Mouse (Mus musculus) cerebellum, postnatal 36 days (tissue): ENCODE data around the gene Zfp385c.
"Not testable (repeated sequence)": the region's sequence is repeated elsewhere in the genome, so short reads cannot be mapped to it uniquely, and the experiment has no call there.

Source experiments
- DNase-seq, 2 experiments: peaks; one replicate each; pipeline ENCODE4 v3.0.0; 2021 to 2022; ENCODE audit warnings: mixed read lengths in 2 of 2

Gene Zfp385c

GRCm38 (mm10) chr11:100622714-100623113 lies 69.5 kb downstream of the Zfp385c start:
- DNase-seq = peak; percentile 96 to 97

DNA sequence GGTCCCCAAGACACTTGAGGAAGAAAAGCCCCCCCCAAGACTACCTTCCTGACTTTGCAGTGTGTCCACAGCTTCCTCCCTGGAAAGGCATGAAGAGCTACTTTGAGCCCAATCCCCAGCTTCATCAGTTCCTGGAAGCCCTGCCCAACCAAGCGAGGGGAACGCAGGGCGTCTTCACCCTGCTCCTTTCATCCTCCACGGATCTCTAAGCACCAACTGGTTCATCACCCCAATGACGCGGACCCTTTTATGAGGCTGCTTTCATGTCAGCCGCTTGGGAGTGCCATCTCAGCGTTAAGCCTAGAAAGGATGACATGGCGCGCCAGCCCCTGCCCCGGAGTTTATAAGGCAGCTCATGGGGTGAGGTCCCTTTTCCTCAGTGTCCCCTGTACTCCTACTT lies 72.3 kb downstream of the Zfp385c start, which contains the start of gene Dnajc7:
Dnajc7 (minus strand) TSS at position 187 of the 400 bp plus-strand sequence.
- DNase-seq = peak in 1 of 2 experiments; percentile 23

- peak; percentile 93 to 95 for DNase-seq
Measured at GRCm38 (mm10) chr11:100619485-100619975, 72.7 kb downstream of the Zfp385c start.

- DNase-seq = no peak
Measured at GRCm38 (mm10) chr11:100618761-100619484, 73.3 kb downstream of the Zfp385c start, which contains the start of gene Nkiras2. Gene Nkiras2 (plus strand): TSS chr11:100619244.

GRCm38 (mm10) chr11:100617480-100617879 lies 74.8 kb downstream of the Zfp385c start:
- DNase-seq = no peak

GRCm38 (mm10) chr11:100616836-100617235 lies 75.4 kb downstream of the Zfp385c start:
- not testable (repeated sequence) for DNase-seq

DNA sequence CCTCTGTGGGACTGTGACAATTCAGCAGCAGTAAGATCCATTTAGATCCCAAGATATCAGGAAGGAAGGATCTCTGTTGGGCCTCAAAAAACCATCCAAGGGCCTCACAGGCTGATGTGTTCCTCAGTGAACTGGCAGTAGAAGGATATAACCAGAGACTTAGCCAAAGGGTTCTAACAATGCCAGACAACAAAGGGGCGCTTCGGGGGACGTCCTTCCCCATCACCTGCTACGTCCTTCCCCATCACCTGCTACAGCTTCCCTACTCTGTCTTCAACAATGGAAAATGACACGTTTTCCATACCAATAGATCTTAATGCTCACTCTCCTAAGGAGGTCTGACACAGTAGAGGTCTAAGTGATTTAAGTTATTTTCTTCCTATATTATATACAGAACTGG lies 75.9 kb downstream of the Zfp385c start:
- DNase-seq = no peak

DNA sequence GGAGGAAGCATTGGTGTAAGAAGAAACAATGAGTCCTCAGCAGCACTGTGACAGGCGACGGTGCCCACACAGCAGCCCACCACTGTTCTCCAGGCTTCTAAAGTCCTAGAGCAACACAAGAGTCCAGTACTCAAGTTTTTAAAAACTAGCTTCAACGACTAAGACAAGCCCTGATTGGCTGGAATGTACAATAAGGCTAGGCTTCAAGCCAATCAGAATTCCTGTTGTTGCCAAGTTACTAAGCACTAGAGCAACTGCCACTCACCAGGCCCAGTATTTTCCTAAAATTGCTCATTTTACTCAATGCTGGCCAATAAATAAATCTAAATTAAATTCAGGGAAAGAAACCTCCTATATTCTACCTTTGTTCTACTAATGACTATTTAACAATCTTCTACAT lies 79.0 kb downstream of the Zfp385c start:
- no peak for DNase-seq

DNA sequence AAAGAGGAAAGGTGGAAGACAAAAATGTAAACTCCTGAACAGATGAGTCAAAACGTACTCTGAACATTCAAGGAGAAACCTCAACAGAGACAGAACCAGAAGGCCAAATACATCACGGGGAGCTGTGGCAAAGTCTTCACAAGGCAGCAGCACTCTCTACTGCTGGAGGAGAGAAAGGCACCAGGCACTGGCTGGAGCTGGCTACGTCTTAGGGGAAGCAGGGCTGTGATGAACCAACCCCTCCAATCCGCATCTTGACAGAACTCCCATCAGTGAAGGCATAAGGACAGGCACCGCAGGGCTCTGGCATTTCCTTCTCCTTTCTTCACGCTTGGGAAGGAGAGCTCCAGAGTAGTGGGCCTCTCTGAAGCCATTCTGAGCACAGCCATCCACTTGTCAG lies 80.6 kb downstream of the Zfp385c start:
- peak in 1 of 2 experiments; percentile 37 for DNase-seq

DNA sequence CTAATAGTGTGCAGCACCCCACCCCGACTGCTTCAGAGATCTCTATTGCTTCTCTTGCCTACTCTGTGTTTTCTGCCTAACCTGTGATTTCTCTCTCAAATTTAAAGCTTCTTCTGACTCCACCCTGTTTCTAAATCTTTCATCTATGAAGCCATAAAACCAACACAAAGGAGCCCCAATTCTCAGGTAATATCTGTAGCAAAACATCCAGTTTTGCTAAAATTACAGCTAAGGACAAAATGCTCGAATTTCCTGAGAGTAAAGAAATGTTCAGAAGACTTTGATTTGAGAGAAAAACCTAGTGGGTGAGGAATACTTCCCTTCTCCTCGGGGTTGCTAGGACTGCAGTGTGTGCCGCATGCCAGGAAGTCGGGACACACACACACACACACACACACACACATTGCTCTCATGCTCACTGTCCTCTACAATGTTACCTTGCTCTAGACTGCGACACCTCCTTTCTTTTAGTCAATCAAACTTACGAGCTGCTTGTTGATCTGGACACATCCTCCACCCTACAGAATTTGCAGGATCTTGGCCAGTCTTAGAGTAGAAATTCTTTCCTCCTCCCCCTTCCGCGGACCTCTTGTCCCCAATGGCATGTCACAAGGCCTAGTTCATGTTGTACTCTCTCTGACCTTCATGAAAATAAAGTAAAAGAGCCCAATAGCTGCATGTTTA lies 82.1 kb downstream of the Zfp385c start:
- DNase-seq = no peak

GRCm38 (mm10) chr11:100609355-100609996 lies 82.8 kb downstream of the Zfp385c start:
- no peak for DNase-seq

DNA sequence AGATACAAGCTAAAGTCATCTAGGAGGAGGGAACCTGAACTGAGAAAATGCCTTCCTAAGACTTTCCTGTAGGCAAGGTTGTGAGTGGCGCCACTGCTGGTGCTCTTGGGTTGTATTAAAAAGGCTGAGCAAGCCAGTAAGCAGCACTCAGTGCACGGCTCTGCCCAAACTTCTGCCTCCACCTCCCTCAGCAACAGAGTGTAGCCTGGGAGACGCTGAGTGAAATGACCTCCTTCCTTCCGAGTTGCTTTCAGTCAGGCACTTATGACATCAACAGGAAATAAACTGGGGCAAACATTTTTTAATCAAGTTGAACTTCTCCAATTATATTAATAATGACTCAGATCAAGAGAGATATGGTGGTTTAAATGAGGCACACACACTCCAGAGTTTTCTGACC lies 83.5 kb downstream of the Zfp385c start:
- no peak for DNase-seq

DNA sequence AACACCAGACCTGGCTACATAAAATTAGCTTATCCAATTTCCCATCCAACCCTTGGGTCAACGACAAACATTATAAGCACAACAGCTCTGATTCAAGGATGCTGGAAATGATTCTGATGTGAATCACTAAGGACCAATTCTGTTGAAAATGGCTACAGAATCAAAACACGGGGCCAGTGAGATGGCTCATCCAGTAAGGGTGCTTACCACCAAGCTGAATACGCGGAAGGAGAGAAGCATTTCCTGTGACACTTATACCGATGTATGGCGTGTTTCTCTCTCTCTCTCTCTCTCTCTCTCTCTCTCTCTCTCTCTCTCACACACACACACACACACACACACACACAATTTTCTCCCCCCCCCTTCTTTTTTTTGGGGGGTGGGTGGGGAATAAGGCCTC lies 85.1 kb downstream of the Zfp385c start:
- DNase-seq = no peak

- peak; percentile 44 to 53 for DNase-seq
Measured at GRCm38 (mm10) chr11:100605451-100605850, 86.8 kb downstream of the Zfp385c start.

DNA sequence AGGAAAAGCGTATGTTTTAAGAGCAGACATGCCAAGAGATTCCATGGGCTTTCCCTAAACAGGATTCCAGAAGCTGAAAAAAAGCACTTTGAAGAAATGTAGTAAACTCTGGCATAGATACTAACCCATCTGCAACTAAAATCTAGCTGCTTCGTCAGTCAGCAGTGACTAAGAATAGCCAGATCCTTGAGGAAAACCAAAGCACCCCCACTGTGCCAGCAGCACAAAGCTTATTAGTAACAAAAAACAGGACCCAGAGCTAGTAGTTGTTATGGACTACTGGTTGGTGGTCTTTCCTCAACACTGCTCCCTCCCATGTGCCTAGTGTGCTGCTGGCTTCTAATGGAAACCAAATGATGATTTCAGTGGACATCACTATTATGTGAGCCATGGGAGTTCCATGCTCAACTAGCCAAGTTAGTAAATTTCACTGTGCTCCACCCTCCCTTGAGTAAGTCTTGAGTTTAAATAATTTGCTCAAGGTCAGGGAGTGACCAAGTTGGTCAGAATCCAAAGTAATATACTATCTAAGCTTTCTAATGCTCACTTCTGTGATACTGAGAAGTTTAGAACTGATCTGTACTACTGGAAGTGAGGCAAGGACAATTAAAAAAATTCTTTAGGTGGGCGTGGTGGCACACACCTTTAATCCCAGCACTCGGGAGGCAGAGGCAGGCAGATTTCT lies 87.8 kb downstream of the Zfp385c start:
- DNase-seq = no peak

- peak in 1 of 2 experiments; percentile 41 for DNase-seq
Measured at GRCm38 (mm10) chr11:100603813-100604212, 88.4 kb downstream of the Zfp385c start.

DNA sequence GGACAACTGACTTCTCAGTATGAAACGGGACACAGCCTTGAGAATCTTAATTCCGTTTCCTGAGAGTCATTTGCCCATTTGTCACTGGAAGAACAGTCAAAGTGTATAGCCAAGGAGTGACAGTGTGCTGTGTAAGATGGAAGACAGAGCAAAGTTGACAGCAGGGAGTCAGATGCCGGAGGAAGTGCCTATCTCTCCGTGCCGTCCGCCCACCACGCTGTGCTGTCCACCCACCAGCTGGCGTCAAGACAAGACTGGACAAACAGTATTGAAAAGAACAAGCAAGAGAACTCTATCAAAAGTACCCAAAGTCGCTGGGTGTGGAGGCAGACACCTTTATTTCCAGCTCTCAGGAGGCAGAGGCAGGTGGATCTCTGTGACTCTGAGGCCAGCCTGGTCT lies 89.1 kb downstream of the Zfp385c start:
- no peak for DNase-seq

GRCm38 (mm10) chr11:100601372-100601771 lies 90.9 kb downstream of the Zfp385c start:
- DNase-seq = no peak

GRCm38 (mm10) chr11:100598074-100598473 lies 94.2 kb downstream of the Zfp385c start:
- DNase-seq = no peak

GRCm38 (mm10) chr11:100595533-100595932 lies 96.7 kb downstream of the Zfp385c start:
- peak in 1 of 2 experiments; percentile 14 for DNase-seq

DNA sequence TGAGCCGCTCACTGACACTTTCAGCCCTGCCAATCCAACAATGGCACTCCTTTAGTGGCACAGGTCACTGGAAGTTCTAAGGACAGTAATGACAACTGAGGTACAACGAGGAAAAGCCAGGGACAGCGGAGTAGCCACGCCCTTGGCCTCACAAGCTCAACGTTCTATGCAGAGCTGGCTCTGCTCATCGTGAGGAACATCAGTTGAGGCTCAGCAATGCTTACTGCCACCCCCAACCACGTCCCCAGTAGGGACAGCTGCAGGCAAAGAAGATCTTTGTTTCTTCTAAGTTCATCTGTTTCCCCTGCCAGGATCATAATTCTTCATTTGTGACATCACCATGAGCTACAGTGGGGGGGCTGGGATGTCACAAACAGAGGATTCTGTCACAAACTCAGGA lies 97.6 kb downstream of the Zfp385c start:
- no peak for DNase-seq

GRCm38 (mm10) chr11:100592346-100593046 lies 99.8 kb downstream of the Zfp385c start:
- DNase-seq = no peak
